Mouse (Mus musculus) cerebral cortex, adult 2 months (tissue): ENCODE results near the gene Cysrt1.

Source experiments
- WGBS: fragments of 180-500 bp; shearing (Covaris S2); methylation state at CpG from one replicate; pipeline ENCODE4 v1.1.7; 2018; 5-methylcytosine and 5-hydroxymethylcytosine counted together

The Cysrt1 gene

DNA sequence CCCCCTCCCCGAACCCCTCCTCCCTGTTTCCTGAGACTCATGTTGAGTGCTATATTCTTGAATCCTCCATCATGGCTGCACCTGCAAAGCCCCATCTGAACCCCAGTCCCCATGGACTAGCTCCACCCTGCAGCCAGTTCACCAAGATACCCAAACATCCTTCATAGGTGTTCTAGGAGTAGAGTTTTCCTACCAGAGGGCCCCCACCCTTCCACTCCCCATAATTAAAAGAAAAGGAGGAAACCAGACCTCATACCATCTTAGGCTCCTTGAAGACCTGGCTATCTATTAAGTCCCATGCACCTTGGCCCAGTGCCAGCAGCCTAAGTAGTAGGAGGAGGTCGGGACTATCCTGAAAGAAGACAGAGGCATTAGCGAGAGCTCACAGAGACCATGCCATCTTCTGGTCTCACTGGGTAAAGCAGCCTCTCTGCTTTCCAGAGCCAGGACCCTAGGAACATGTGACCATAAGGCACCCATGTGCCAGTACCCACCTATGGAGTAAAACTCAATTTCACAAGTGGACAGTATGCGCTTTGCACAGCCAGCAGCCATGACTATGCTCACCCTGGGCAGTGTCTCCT, 38.5 kb downstream of the Cysrt1 start:
- 53% methylated on average over 4 of the region's 4 CpGs for WGBS

DNA sequence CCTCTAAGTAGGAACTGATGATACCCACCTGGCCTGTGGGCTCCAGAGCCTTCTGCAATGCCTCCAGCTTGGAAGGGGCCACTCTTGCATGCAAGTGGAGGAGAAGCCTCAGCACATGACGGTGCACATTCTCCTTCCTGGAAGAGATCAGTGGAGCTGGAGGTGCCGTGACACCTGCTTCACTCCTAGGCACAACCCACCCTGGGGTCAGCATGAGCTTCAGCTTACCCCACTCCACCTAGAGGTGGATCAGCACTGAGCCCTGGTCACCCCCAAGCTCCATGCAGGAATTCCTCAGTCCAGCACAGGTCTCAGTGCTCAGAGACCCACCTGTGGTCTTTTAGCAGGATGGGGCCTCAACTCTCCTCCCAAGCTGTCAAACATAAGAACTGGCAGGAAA, 41.6 kb downstream of the Cysrt1 start:
- WGBS = 91% methylated on average over 2 of the region's 2 CpGs

DNA sequence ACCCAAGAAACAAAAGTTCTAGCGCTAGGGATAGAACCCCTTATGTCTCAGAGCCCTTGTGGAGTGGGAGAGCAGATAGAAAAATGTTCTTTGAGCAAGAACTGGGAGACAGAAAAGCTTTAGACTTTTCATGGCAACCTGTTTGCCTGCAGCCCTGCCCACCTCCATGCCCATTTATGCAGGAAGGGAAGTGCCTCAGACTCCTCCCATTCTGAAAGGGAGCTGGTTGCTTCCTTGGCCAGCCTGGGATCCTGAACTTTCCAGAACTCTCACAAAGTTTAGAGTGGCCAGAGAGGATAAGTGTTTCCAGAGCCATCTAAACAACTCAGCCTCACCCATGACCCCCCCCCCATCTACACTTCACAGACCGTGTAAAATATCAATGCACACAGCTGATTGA, 45.1 kb downstream of the Cysrt1 start:
- 46% methylated on average over 2 of the region's 2 CpGs for WGBS

GRCm38 (mm10) chr2:25196172-25196954, 45.9 kb downstream of the Cysrt1 start, which contains the start of gene Tor4a:
Gene Tor4a (minus strand): TSS chr2:25196886.
- 49% methylated on average over 8 of the region's 8 CpGs for WGBS

GRCm38 (mm10) chr2:25195211-25196156, 46.8 kb downstream of the Cysrt1 start:
- WGBS = 52% methylated on average over 55 of the region's 55 CpGs

- WGBS = 84% methylated on average over 17 of the region's 17 CpGs
Observed at GRCm38 (mm10) chr2:25194486-25195171, 47.6 kb downstream of the Cysrt1 start.

GRCm38 (mm10) chr2:25194006-25194405, 48.2 kb downstream of the Cysrt1 start:
- 70% methylated on average over 5 of the region's 5 CpGs for WGBS

DNA sequence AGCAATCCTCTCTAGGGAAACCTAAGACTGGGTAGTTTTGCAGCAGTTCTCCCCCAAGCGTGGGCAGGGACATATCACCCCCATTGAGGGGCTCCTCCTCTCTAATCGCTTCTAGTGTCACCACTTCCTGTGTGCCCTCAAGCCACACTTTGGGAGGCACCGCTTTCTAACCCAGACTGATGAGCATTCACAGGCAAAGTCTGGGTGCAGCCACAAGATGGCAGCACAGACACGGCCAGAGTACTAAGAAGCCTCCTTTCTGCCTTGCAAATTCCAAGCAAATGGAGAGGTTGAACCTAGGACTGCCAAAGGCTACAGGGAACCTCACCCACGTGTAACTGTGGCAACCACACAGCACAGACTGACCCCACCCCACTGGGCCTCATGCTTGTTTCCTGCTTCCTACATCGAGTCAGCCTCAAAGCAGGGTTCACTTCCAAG, 48.9 kb downstream of the Cysrt1 start:
- 3% methylated on average over 6 of the region's 6 CpGs for WGBS
